Mouse (Mus musculus): ENCODE measurements around the gene Neurog1.

DNA sequence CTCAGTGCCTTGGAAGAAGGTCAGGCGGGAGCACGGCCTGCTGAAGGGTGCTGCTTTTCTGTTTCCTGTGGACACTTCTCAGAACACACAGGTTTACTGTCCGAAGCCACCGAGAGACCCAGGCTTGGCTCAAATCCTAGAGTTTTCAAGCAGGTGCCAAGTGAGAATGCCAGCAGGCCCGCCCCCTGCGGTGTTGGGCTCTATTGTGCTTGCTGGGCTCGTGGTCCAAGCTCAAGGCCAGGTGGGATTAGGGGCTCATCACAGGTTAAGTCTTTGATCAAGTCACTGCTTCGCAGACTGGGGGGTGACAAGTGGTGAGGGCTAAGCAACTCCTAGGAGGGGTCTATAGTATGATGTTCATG is 44.7 kb upstream of the Neurog1 start:
- TF ChIP-seq CTCF (conservative IDR thresholded peaks at IDR 0.05; ENCODE audit: insufficient read depth, insufficient read length, low read depth, low read length) (no peak), POLR2A (IDR thresholded peaks at IDR 0.05; ENCODE audit: low read depth, low read length) (no peak)
